Mouse (Mus musculus) neural tube, embryonic 14.5 days (tissue): ENCODE data around the gene Plekhg6. TPM values are rescaled to one million over a fixed set of nuclear protein-coding genes. Genes with fewer than 3 reads are reported as not detected.

Experiments
- ATAC-seq: fragments of 200-750 bp; cut with Nextera tagmentation; 2 replicates; pipeline ENCODE4 v1.8.0; 2017; ENCODE audit warnings: low read depth, mild to moderate bottlenecking, moderate TSS enrichment, moderate library complexity
- H3K27ac ChIP-seq: fragments of 300-500 bp; sonication (generic); 2 replicates; pipeline ENCODE4 v1.5.1; 2014; ENCODE audit warnings: low read depth, mild to moderate bottlenecking, control low read depth, low read length, moderate library complexity, mixed read lengths
- H3K27me3 ChIP-seq: fragments of 300-500 bp; sonication (generic); 2 replicates; pipeline ENCODE4 v1.6.1; 2014; ENCODE audit warnings: low read length; ENCODE audit not compliant: control insufficient read depth, insufficient read depth
- H3K36me3 ChIP-seq: fragments of 300-500 bp; sonication (generic); 2 replicates; pipeline ENCODE4 v1.6.1; 2014; ENCODE audit warnings: low read length, mixed read lengths; ENCODE audit not compliant: control insufficient read depth, insufficient read depth
- H3K4me1 ChIP-seq: fragments of 300-500 bp; sonication (generic); 2 replicates; pipeline ENCODE4 v1.6.1; 2014; ENCODE audit warnings: low read length; ENCODE audit not compliant: control insufficient read depth, insufficient read depth
- H3K4me2 ChIP-seq: fragments of 300-500 bp; sonication (generic); 2 replicates; pipeline ENCODE4 v1.6.1; 2014; ENCODE audit warnings: mild to moderate bottlenecking, low read depth, low read length, control low read depth
- H3K4me3 ChIP-seq: fragments of 300-500 bp; sonication (generic); 2 replicates; pipeline ENCODE4 v1.5.1; 2014; ENCODE audit warnings: low read depth, low read length, control low read depth, mixed read lengths
- H3K9ac ChIP-seq: fragments of 300-500 bp; sonication (generic); replicated peaks from 2 replicates; pipeline ENCODE4 v1.6.1; 2014; ENCODE audit warnings: low read depth, mild to moderate bottlenecking, control low read depth, low read length, mixed read lengths
- H3K9me3 ChIP-seq: fragments of 300-500 bp; sonication (generic); 2 replicates; pipeline ENCODE4 v1.6.1; 2016; ENCODE audit warnings: low read length; ENCODE audit not compliant: control insufficient read depth
- WGBS: fragments of 180-500 bp; shearing (Covaris S2); extraction: QIAGEN DNeasy Blood & Tissue Kit; methylation state at CpG from one replicate; pipeline ENCODE4 v1.1.7; 2014; 5-methylcytosine and 5-hydroxymethylcytosine counted together
- polyA plus RNA-seq: library from polyadenylated mRNA; unstranded; fragments of >200 nt; fragmentation: Nextera tagmentation; extraction: Ambion mirVana; gene quantifications from 2 replicates; pipeline ENCODE4 v1.2.1, GENCODE M21; 2014

Gene Plekhg6
- polyA plus RNA-seq, 1 experiment from 2014 or later: 0.09 TPM

GRCm38 (mm10) chr6:125377042-125377441, 3.6 kb downstream of the Plekhg6 start:
- no peak overlapping the region for H3K4me3 ChIP-seq
- ATAC-seq: peak; percentile 38; the same call in 1 of the 2 replicates
- no peaks in the 10 kb centered on the region for H3K36me3 ChIP-seq
- 45% methylated on average over 6 of the region's 6 CpGs for WGBS
- peaks cover 10% of the 10 kb centered on the region for H3K4me1 ChIP-seq
- H3K27ac ChIP-seq: no peak overlapping the region
- peaks cover 35% of the 10 kb centered on the region for H3K27me3 ChIP-seq
- H3K9me3 ChIP-seq: no peaks in the 10 kb centered on the region
- no peak overlapping the region for H3K9ac ChIP-seq
- H3K4me2 ChIP-seq: no peak overlapping the region

DNA sequence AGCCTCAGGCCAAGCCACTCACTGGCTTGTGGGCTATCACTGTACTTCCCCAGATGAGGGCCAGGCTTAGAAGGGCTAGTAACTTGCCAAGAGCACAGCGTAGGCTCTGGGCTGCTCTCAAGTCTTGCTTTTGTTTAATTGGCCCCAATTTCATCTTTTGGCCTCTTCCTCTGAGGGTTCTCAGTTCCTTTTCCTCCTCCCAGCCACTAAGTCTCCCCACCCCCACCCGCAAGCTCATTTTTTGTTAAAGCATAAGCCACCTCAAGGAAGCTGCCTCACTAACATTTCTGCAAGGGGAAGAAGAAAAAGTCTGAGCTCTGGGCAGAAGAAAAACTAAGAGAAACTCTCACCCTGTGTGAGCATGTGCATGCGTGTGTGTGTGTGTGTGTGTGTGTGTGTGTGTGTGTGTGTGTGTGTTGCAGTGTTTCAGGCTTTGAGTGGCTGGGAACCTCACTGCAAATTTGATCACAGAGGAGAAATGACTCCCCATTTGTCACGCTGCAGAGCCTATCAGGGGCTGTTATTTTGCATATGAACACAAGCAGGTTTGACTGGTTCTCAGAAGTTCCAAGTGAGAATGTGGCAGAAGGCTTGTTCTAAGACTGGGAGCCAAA, 12.7 kb downstream of the Plekhg6 start:
- ATAC-seq: no peak
- 48% methylated on average over 4 of the region's 4 CpGs for WGBS

GRCm38 (mm10) chr6:125366133-125366532, 14.5 kb downstream of the Plekhg6 start:
- no peak for ATAC-seq
- Histone ChIP-seq H3K9ac (no peak overlapping the region), H3K9me3 (no peaks in the 10 kb centered on the region), H3K4me2 (no peak overlapping the region), H3K36me3 (no peaks in the 10 kb centered on the region), H3K4me1 (no peaks in the 10 kb centered on the region), H3K27ac (no peak overlapping the region), H3K4me3 (no peak overlapping the region), H3K27me3 (peaks cover 19% of the 10 kb centered on the region)
- WGBS: 80% methylated on average over 1 of the region's 1 CpGs

More for the DNA sequence above, 12.7 kb downstream of the Plekhg6 start:
- Histone ChIP-seq H3K36me3 (no peaks in the 10 kb centered on the region), H3K9me3 (no peaks in the 10 kb centered on the region), H3K4me3 (no peak overlapping the region), H3K27me3 (peaks cover 14% of the 10 kb centered on the region), H3K4me2 (no peak overlapping the region), H3K9ac (no peak overlapping the region), H3K27ac (no peak overlapping the region), H3K4me1 (no peaks in the 10 kb centered on the region)

DNA sequence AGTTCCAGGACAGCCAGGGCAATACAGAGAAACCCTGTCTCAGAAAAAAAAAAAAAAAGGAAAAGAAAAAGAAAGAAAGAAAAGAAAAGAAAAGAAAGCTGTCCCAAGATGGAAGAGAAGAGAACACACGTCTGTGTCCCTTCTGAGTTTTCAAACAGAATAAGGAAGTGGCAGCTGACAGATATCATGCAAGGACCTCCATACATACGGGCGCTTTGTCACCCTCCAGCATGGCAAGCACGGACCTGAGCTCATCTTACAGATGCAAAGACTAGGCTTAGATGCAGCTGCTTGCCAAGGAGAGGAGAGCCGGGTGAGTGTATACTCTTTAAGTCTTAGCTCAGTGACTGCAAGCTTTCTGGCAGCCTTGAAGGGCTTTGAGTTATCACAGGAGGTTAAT, 15.1 kb downstream of the Plekhg6 start:
- Histone ChIP-seq H3K27ac (no peak overlapping the region), H3K9ac (no peak overlapping the region), H3K27me3 (peaks cover 19% of the 10 kb centered on the region), H3K4me3 (no peak overlapping the region), H3K4me1 (no peaks in the 10 kb centered on the region), H3K4me2 (no peak overlapping the region), H3K9me3 (no peaks in the 10 kb centered on the region), H3K36me3 (no peaks in the 10 kb centered on the region)
- no peak for ATAC-seq
- 84% methylated on average over 5 of the region's 5 CpGs for WGBS

DNA sequence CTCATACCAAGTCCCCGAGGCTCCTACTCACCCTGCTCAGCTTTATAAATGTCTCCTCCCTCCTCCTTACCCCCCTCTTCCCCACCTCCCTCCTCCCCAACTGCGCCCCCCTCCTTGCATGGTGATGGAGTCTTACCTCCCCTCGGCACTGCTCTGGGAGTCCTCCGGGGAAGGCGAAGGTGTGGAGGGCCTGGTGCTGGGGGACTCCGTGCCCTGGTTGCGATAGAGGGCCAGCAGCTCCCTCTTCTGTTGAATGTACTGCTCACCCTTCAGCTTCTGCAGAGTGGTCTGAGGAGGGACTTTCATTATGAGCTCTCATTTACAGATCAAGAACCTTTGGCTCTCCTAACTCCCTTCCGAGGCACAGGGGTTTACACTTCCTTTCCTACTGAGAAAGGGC, 16.1 kb downstream of the Plekhg6 start:
- no peaks in the 10 kb centered on the region for H3K36me3 ChIP-seq
- peaks cover 19% of the 10 kb centered on the region for H3K27me3 ChIP-seq
- H3K4me3 ChIP-seq: no peak overlapping the region
- no peak overlapping the region for H3K4me2 ChIP-seq
- H3K27ac ChIP-seq: no peak overlapping the region
- no peak overlapping the region for H3K9ac ChIP-seq
- 3% methylated on average over 7 of the region's 8 CpGs for WGBS
- H3K9me3 ChIP-seq: no peaks in the 10 kb centered on the region
- ATAC-seq: no peak
- H3K4me1 ChIP-seq: no peaks in the 10 kb centered on the region

DNA sequence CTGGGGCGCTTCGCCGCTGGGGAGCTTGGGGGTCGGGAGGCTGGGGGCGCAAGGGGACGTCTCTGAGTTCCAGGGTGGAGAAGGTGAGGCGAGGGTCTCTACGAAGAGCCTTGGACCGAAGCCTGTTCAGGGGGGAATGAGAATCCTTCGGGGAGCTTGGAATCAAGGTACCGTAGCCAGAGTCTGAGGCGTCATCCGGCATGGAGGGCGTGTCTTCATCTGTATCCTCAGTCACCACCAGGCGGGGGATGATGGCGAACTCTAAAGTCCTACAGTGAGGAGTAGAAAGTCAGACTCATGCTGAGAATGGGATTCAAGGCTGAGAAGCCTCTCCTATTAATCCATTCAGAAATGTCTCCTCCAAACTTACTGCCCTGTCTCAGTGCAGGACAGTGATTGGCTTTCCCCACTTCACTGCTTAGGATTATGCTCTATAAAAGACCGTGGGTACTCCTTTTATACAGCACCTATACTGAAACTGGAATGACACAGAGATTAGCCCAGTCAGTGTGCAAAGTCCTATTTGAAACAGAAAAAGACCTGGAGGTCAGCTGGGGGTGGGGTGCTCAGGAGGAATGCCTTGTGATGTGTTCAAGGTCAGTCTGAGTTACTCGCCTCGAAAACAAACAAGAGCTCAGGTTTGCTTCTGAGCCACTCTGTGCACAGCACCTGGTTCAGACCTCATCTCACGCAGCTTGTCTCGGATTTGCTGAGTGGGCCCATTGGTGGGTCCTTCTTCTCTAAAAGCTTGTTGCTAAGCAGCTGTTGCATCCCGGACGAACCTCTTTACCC, 16.9 kb downstream of the Plekhg6 start:
- H3K4me3 ChIP-seq: no peak overlapping the region
- no peak for ATAC-seq
- H3K27ac ChIP-seq: no peak overlapping the region
- no peaks in the 10 kb centered on the region for H3K4me1 ChIP-seq
- H3K36me3 ChIP-seq: no peaks in the 10 kb centered on the region
- 7% methylated on average over 23 of the region's 23 CpGs for WGBS
- H3K9ac ChIP-seq: no peak overlapping the region
- H3K4me2 ChIP-seq: peak overlapping the region; percentile 16; the same call in 1 of the 2 replicates
- peaks cover 19% of the 10 kb centered on the region for H3K27me3 ChIP-seq
- no peaks in the 10 kb centered on the region for H3K9me3 ChIP-seq

DNA sequence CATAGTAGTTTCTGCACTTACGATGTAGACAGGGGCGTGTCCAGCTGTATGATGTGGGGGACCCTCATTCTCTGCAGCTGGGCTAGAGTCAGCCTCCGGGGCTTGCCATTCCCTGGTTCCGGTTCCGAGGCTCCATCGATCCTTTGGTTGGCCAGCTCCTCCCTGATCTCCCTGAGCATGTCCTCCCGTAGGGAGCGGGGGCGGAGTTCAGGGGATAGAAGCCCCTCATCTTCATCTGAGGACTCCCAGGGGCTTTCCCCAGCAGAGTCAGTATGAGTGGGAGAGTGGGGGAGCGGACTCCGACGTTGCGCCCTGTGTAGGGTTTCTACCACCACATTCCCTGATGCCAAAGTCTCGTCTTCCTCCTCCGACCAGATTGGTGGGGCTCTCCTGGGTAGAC, 17.6 kb downstream of the Plekhg6 start:
- WGBS: 20% methylated on average over 15 of the region's 15 CpGs
- Histone ChIP-seq H3K9me3 (no peaks in the 10 kb centered on the region), H3K36me3 (0 out of 2 replicates have a peak, but pooled peaks cover 2% of the 10 kb centered on the region), H3K4me2 (peak overlapping the region; percentile 16; the same call in 1 of the 2 replicates), H3K4me3 (no peak overlapping the region), H3K4me1 (no peaks in the 10 kb centered on the region), H3K27me3 (peaks cover 19% of the 10 kb centered on the region), H3K9ac (no peak overlapping the region), H3K27ac (no peak overlapping the region)
- ATAC-seq: no peak

GRCm38 (mm10) chr6:125361467-125362291, 18.9 kb downstream of the Plekhg6 start:
- ATAC-seq: peak; percentile 65
- Histone ChIP-seq H3K4me3 (peak overlapping the region; percentile 23), H3K36me3 (0 out of 2 replicates have a peak, but pooled peaks cover 2% of the 10 kb centered on the region), H3K4me2 (peak overlapping the region; percentile 45), H3K27ac (no peak overlapping the region), H3K9ac (0 out of 2 replicates have a peak overlapping the region, but pooled peaks have one; percentile 22), H3K9me3 (no peaks in the 10 kb centered on the region), H3K27me3 (peaks cover 19% of the 10 kb centered on the region), H3K4me1 (no peaks in the 10 kb centered on the region)
- 13% methylated on average over 38 of the region's 38 CpGs for WGBS
